Mouse (Mus musculus) midbrain, embryonic 11.5 days (tissue): ENCODE results near the gene Bahcc1. TPM values are rescaled to one million over a fixed set of nuclear protein-coding genes. Genes with fewer than 3 reads are reported as not detected.

ENCODE experiments used
- ATAC-seq: fragments of 200-750 bp; cut with Nextera tagmentation; 2 replicates; pipeline ENCODE4 v1.8.0; 2017; ENCODE audit warnings: moderate TSS enrichment, moderate library complexity; ENCODE audit not compliant: low FRiP score
- DNase-seq: peaks from one replicate; pipeline ENCODE4 v3.0.0; 2015; ENCODE audit warnings: low spot score; ENCODE audit errors: missing footprints
- H3K27ac ChIP-seq: fragments of 300-500 bp; sonication (generic); 2 replicates; pipeline ENCODE4 v1.5.1; 2014; ENCODE audit warnings: low read depth, low read length
- H3K27me3 ChIP-seq: fragments of 300-500 bp; sonication (generic); 2 replicates; pipeline ENCODE4 v1.6.1; 2014; ENCODE audit warnings: mild to moderate bottlenecking, low read length, moderate library complexity, mixed read lengths; ENCODE audit not compliant: control insufficient read depth, insufficient read depth
- H3K36me3 ChIP-seq: fragments of 300-500 bp; sonication (generic); 2 replicates; pipeline ENCODE4 v1.6.1; 2014; ENCODE audit warnings: mild to moderate bottlenecking, low read length, moderate library complexity, mixed read lengths; ENCODE audit not compliant: control insufficient read depth, insufficient read depth
- H3K4me1 ChIP-seq: fragments of 300-500 bp; sonication (generic); 2 replicates; pipeline ENCODE4 v1.6.1; 2014; ENCODE audit warnings: low read length; ENCODE audit not compliant: control insufficient read depth, insufficient read depth
- H3K4me2 ChIP-seq: fragments of 300-500 bp; sonication (generic); 2 replicates; pipeline ENCODE4 v1.6.1; 2014; ENCODE audit warnings: mild to moderate bottlenecking, moderate library complexity
- H3K4me3 ChIP-seq: fragments of 300-500 bp; sonication (generic); 2 replicates; pipeline ENCODE4 v1.5.1; 2014; ENCODE audit warnings: low read depth, low read length
- H3K9ac ChIP-seq: fragments of 300-500 bp; sonication (generic); 2 replicates; pipeline ENCODE4 v1.6.1; 2014; ENCODE audit warnings: low read length
- H3K9me3 ChIP-seq: fragments of 300-500 bp; sonication (generic); 2 replicates; pipeline ENCODE4 v1.6.1; 2016; ENCODE audit warnings: low read length; ENCODE audit not compliant: control insufficient read depth
- WGBS: fragments of 180-500 bp; shearing (Covaris S2); extraction: QIAGEN DNeasy Blood & Tissue Kit; methylation state at CpG from one replicate; pipeline ENCODE4 v1.1.7; 2014; 5-methylcytosine and 5-hydroxymethylcytosine counted together
- polyA plus RNA-seq: library from polyadenylated mRNA; unstranded; fragments of >200 nt; fragmentation: Nextera tagmentation; extraction: Ambion mirVana; gene quantifications from 2 replicates; pipeline ENCODE4 v1.2.1, GENCODE M21; 2014

Gene Bahcc1
- polyA plus RNA-seq, 1 experiment from 2014 or later, result 20.6 TPM

- Histone ChIP-seq H3K36me3 (no peaks in the 10 kb centered on the region), H3K4me3 (peak overlapping the region; percentile 98), H3K4me2 (peak overlapping the region; percentile 99), H3K27me3 (no peaks in the 10 kb centered on the region), H3K9me3 (no peaks in the 10 kb centered on the region), H3K9ac (peak overlapping the region; percentile 98), H3K4me1 (peaks cover 51% of the 10 kb centered on the region), H3K27ac (peak overlapping the region; percentile 98)
- no peak for ATAC-seq
- under 1% methylated on average over 43 of the region's 43 CpGs for WGBS
- DNase-seq, result peak; percentile 98
These were observed 45.3 kb upstream of the Bahcc1 start for GRCm38 (mm10) chr11:120187236-120188101.

- peak overlapping the region; percentile 98 for H3K4me3 ChIP-seq
- H3K4me1 ChIP-seq, result peaks cover 45% of the 10 kb centered on the region
- peak overlapping the region; percentile 98 for H3K27ac ChIP-seq
- H3K9me3 ChIP-seq, result no peaks in the 10 kb centered on the region
- ATAC-seq, result no peak
- 1% methylated on average over 24 of the region's 24 CpGs for WGBS
- H3K36me3 ChIP-seq, result no peaks in the 10 kb centered on the region
- peak; percentile 97 for DNase-seq
- no peaks in the 10 kb centered on the region for H3K27me3 ChIP-seq
- H3K4me2 ChIP-seq, result peak overlapping the region; percentile 99
- H3K9ac ChIP-seq, result peak overlapping the region; percentile 98
These were observed 44.7 kb upstream of the Bahcc1 start for GRCm38 (mm10) chr11:120188102-120188480.

- Histone ChIP-seq H3K4me3 (peak overlapping the region; percentile 98), H3K27me3 (no peaks in the 10 kb centered on the region), H3K9me3 (no peaks in the 10 kb centered on the region), H3K9ac (peak overlapping the region; percentile 98), H3K4me1 (peaks cover 38% of the 10 kb centered on the region), H3K4me2 (peak overlapping the region; percentile 99), H3K27ac (peak overlapping the region; percentile 98), H3K36me3 (no peaks in the 10 kb centered on the region)
- ATAC-seq (no peak), DNase-seq (peak; percentile 98)
- WGBS, result under 1% methylated on average over 41 of the region's 41 CpGs
These were observed 44.0 kb upstream of the Bahcc1 start for GRCm38 (mm10) chr11:120188481-120189441.

GRCm38 (mm10) chr11:120189459-120190312 is 43.1 kb upstream of the Bahcc1 start:
- Histone ChIP-seq H3K4me3 (peak overlapping the region; percentile 98), H3K27ac (peak overlapping the region; percentile 98), H3K4me1 (peaks cover 29% of the 10 kb centered on the region), H3K27me3 (no peaks in the 10 kb centered on the region), H3K9me3 (no peaks in the 10 kb centered on the region), H3K9ac (peak overlapping the region; percentile 98), H3K4me2 (peak overlapping the region; percentile 99), H3K36me3 (no peaks in the 10 kb centered on the region)
- DNase-seq (peak; percentile 100), ATAC-seq (peak; percentile 93)
- WGBS, result under 1% methylated on average over 67 of the region's 68 CpGs

- H3K4me2 ChIP-seq, result peak overlapping the region; percentile 55
- no peaks in the 10 kb centered on the region for H3K9me3 ChIP-seq
- DNase-seq, result no peak
- H3K4me1 ChIP-seq, result peaks cover 19% of the 10 kb centered on the region
- 26% methylated on average over 14 of the region's 14 CpGs for WGBS
- H3K27me3 ChIP-seq, result no peaks in the 10 kb centered on the region
- H3K27ac ChIP-seq, result peak overlapping the region; percentile 31; the same call in 1 of the 2 replicates
- no peaks in the 10 kb centered on the region for H3K36me3 ChIP-seq
- peak overlapping the region; percentile 98 for H3K4me3 ChIP-seq
- no peak for ATAC-seq
- H3K9ac ChIP-seq, result peak overlapping the region; percentile 98
These were observed 42.0 kb upstream of the Bahcc1 start for GRCm38 (mm10) chr11:120190526-120191412.

- Histone ChIP-seq H3K36me3 (no peaks in the 10 kb centered on the region), H3K4me1 (no peaks in the 10 kb centered on the region), H3K27ac (no peak overlapping the region), H3K9me3 (no peaks in the 10 kb centered on the region), H3K27me3 (no peaks in the 10 kb centered on the region), H3K9ac (no peak overlapping the region), H3K4me3 (no peak overlapping the region), H3K4me2 (no peak overlapping the region)
- DNase-seq (no peak), ATAC-seq (no peak)
- WGBS, result 44% methylated on average over 13 of the region's 13 CpGs
These were observed 33.9 kb upstream of the Bahcc1 start for GRCm38 (mm10) chr11:120198831-120199230.

- no peak for DNase-seq
- H3K4me3 ChIP-seq, result no peak overlapping the region
- no peak overlapping the region for H3K9ac ChIP-seq
- no peak overlapping the region for H3K4me2 ChIP-seq
- no peak overlapping the region for H3K27ac ChIP-seq
- H3K36me3 ChIP-seq, result no peaks in the 10 kb centered on the region
- 75% methylated on average over 7 of the region's 7 CpGs for WGBS
- H3K9me3 ChIP-seq, result no peaks in the 10 kb centered on the region
- no peak for ATAC-seq
- no peaks in the 10 kb centered on the region for H3K4me1 ChIP-seq
- no peaks in the 10 kb centered on the region for H3K27me3 ChIP-seq
These were observed 33.0 kb upstream of the Bahcc1 start for GRCm38 (mm10) chr11:120199766-120200165.

GRCm38 (mm10) chr11:120200621-120201020 is 32.1 kb upstream of the Bahcc1 start:
- WGBS, result 80% methylated on average over 6 of the region's 6 CpGs
- Histone ChIP-seq H3K36me3 (no peaks in the 10 kb centered on the region), H3K9ac (no peak overlapping the region), H3K9me3 (no peaks in the 10 kb centered on the region), H3K4me1 (no peaks in the 10 kb centered on the region), H3K4me3 (no peak overlapping the region), H3K4me2 (no peak overlapping the region), H3K27me3 (no peaks in the 10 kb centered on the region), H3K27ac (no peak overlapping the region)
- no peak for ATAC-seq
- no peak for DNase-seq
